Mouse (Mus musculus) heart, embryonic 14.5 days (tissue): ENCODE measurements around the gene Fam53b. TPM values are rescaled to one million over a fixed set of nuclear protein-coding genes. Genes with fewer than 3 reads are reported as not detected.

Experiments
- ATAC-seq: fragments of 200-750 bp; cut with Nextera tagmentation; 2 replicates; pipeline ENCODE4 v1.8.0; 2017; ENCODE audit warnings: low read depth, moderate TSS enrichment; ENCODE audit not compliant: insufficient number of reproducible peaks, insufficient read depth, low FRiP score
- H3K27ac ChIP-seq, 2 experiments: fragments of 200-500 bp in 1 of 2; fragments of 300-500 bp in 1 of 2; sonication (generic) in 1 of 2; replicated peaks in 1 of 2; 2 replicates each; pipeline ENCODE4 v1.5.1; 2012 to 2014; ENCODE audit warnings: low read depth in 2 of 2, low read length in 2 of 2, control low read depth in 1 of 2, mild to moderate bottlenecking in 1 of 2, mixed read lengths in 1 of 2; ENCODE audit not compliant: control insufficient read depth in 1 of 2, insufficient read depth in 1 of 2
- H3K27me3 ChIP-seq: fragments of 300-500 bp; sonication (generic); 2 replicates; pipeline ENCODE4 v1.6.1; 2014; ENCODE audit warnings: mild to moderate bottlenecking, low read length, control low read depth; ENCODE audit not compliant: control insufficient read depth, insufficient read depth
- H3K36me3 ChIP-seq: fragments of 300-500 bp; sonication (generic); 2 replicates; pipeline ENCODE4 v1.6.1; 2014; ENCODE audit warnings: mild to moderate bottlenecking, control low read depth, low read length, mixed read lengths; ENCODE audit not compliant: control insufficient read depth, insufficient read depth
- H3K4me1 ChIP-seq, 2 experiments: fragments of 200-500 bp in 1 of 2; fragments of 300-500 bp in 1 of 2; sonication (generic) in 1 of 2; 2 replicates each; pipeline ENCODE4 v1.6.1; 2012 to 2014; ENCODE audit warnings: low read length in 2 of 2, control low read depth in 1 of 2, mixed read lengths in 1 of 2; ENCODE audit not compliant: control insufficient read depth in 2 of 2, insufficient read depth in 2 of 2
- H3K4me2 ChIP-seq: fragments of 300-500 bp; sonication (generic); 2 replicates; pipeline ENCODE4 v1.6.1; 2014; ENCODE audit warnings: mild to moderate bottlenecking, low read length
- H3K4me3 ChIP-seq, 2 experiments: fragments of 200-500 bp in 1 of 2; fragments of 300-500 bp in 1 of 2; sonication (generic) in 1 of 2; 2 replicates each; pipeline ENCODE4 v1.5.1; 2012 to 2014; ENCODE audit warnings: low read length in 2 of 2, mild to moderate bottlenecking in 2 of 2, control low read depth in 1 of 2, low read depth in 1 of 2, moderate library complexity in 1 of 2; ENCODE audit not compliant: control insufficient read depth in 1 of 2, insufficient read depth in 1 of 2
- H3K9ac ChIP-seq: fragments of 300-500 bp; sonication (generic); 2 replicates; pipeline ENCODE4 v1.6.1; 2014; ENCODE audit warnings: mild to moderate bottlenecking, low read length
- H3K9me3 ChIP-seq: fragments of 300-500 bp; sonication (generic); 2 replicates; pipeline ENCODE4 v1.6.1; 2016; ENCODE audit warnings: low read length, control low read depth; ENCODE audit not compliant: control insufficient read depth
- WGBS: fragments of 180-500 bp; shearing (Covaris S2); extraction: QIAGEN DNeasy Blood & Tissue Kit; methylation state at CpG from one replicate; pipeline ENCODE4 v1.1.7; 2014; 5-methylcytosine and 5-hydroxymethylcytosine counted together
- polyA plus RNA-seq: library from polyadenylated mRNA; unstranded; fragments of >200 nt; fragmentation: Nextera tagmentation; extraction: Ambion mirVana; gene quantifications from 2 replicates; pipeline ENCODE4 v1.2.1, GENCODE M21; 2014

The Fam53b gene
- polyA plus RNA-seq, 1 experiment from 2014 or later, result 15.4 TPM

- no peaks in the 10 kb centered on the region for H3K9me3 ChIP-seq
- H3K27ac ChIP-seq, result no peak overlapping the region
- H3K27me3 ChIP-seq, result no peaks in the 10 kb centered on the region
- peaks cover 36 to 64% of the 10 kb centered on the region in 2 experiments for H3K4me1 ChIP-seq
- no peak overlapping the region for H3K4me3 ChIP-seq
- H3K4me2 ChIP-seq, result no peak overlapping the region
- peaks cover 24% of the 10 kb centered on the region for H3K36me3 ChIP-seq
- no peak for ATAC-seq
- WGBS, result 51% methylated on average over 13 of the region's 13 CpGs
- peak overlapping the region; percentile 34; the same call in 1 of the 2 replicates for H3K9ac ChIP-seq
These were observed 35.1 kb downstream of the Fam53b start for GRCm38 (mm10) chr7:132778630-132779029.

- H3K9me3 ChIP-seq, result no peaks in the 10 kb centered on the region
- no peak for ATAC-seq
- no peak overlapping the region for H3K4me3 ChIP-seq
- H3K9ac ChIP-seq, result no peak overlapping the region
- H3K4me1 ChIP-seq, result peaks cover 36 to 63% of the 10 kb centered on the region in 2 experiments
- no peak overlapping the region for H3K27ac ChIP-seq
- WGBS, result 81% methylated on average over 1 of the region's 1 CpGs
- no peak overlapping the region for H3K4me2 ChIP-seq
- H3K36me3 ChIP-seq, result peaks cover 24% of the 10 kb centered on the region
- H3K27me3 ChIP-seq, result no peaks in the 10 kb centered on the region
These were observed 35.8 kb downstream of the Fam53b start for GRCm38 (mm10) chr7:132777728-132778453.

- no peak overlapping the region for H3K4me3 ChIP-seq
- H3K4me2 ChIP-seq, result no peak overlapping the region
- H3K9ac ChIP-seq, result no peak overlapping the region
- H3K9me3 ChIP-seq, result no peaks in the 10 kb centered on the region
- H3K36me3 ChIP-seq, result peaks cover 24% of the 10 kb centered on the region
- WGBS, result 88% methylated on average over 7 of the region's 7 CpGs
- H3K27ac ChIP-seq, result no peak overlapping the region
- ATAC-seq, result no peak
- no peaks in the 10 kb centered on the region for H3K27me3 ChIP-seq
- peaks cover 35 to 63% of the 10 kb centered on the region in 2 experiments for H3K4me1 ChIP-seq
These were observed 36.6 kb downstream of the Fam53b start for GRCm38 (mm10) chr7:132777117-132777516.

GRCm38 (mm10) chr7:132776338-132777111 is 37.2 kb downstream of the Fam53b start:
- H3K4me1 ChIP-seq, result peaks cover 29 to 57% of the 10 kb centered on the region in 2 experiments
- H3K27me3 ChIP-seq, result no peaks in the 10 kb centered on the region
- no peak overlapping the region for H3K4me3 ChIP-seq
- H3K9ac ChIP-seq, result no peak overlapping the region
- H3K4me2 ChIP-seq, result no peak overlapping the region
- 79% methylated on average over 7 of the region's 7 CpGs for WGBS
- H3K36me3 ChIP-seq, result peaks cover 27% of the 10 kb centered on the region
- H3K9me3 ChIP-seq, result no peaks in the 10 kb centered on the region
- ATAC-seq, result no peak
- no peak overlapping the region for H3K27ac ChIP-seq

- H3K4me1 ChIP-seq, result peaks cover 24 to 51% of the 10 kb centered on the region in 2 experiments
- H3K9ac ChIP-seq, result no peak overlapping the region
- no peak overlapping the region for H3K4me3 ChIP-seq
- 91% methylated on average over 10 of the region's 10 CpGs for WGBS
- no peaks in the 10 kb centered on the region for H3K9me3 ChIP-seq
- no peak for ATAC-seq
- H3K27ac ChIP-seq, result 0 out of 4 replicates have a peak overlapping the region, but pooled peaks of 1 of the 2 experiments have one; percentile 24
- H3K4me2 ChIP-seq, result no peak overlapping the region
- peaks cover 28% of the 10 kb centered on the region for H3K36me3 ChIP-seq
- H3K27me3 ChIP-seq, result no peaks in the 10 kb centered on the region
These were observed 37.8 kb downstream of the Fam53b start for GRCm38 (mm10) chr7:132775922-132776321.

- Histone ChIP-seq H3K27me3 (no peaks in the 10 kb centered on the region), H3K27ac (peak overlapping the region in 1 of 2 experiments; percentile 24; a peak in 1 of 4 replicates), H3K4me1 (peaks cover 20 to 45% of the 10 kb centered on the region in 2 experiments), H3K9ac (no peak overlapping the region), H3K9me3 (no peaks in the 10 kb centered on the region), H3K36me3 (peaks cover 33% of the 10 kb centered on the region), H3K4me3 (no peak overlapping the region), H3K4me2 (no peak overlapping the region)
- no peak for ATAC-seq
- 64% methylated on average over 5 of the region's 5 CpGs for WGBS
These were observed 38.4 kb downstream of the Fam53b start for GRCm38 (mm10) chr7:132775333-132775732.

- 84% methylated on average over 7 of the region's 7 CpGs for WGBS
- no peaks in the 10 kb centered on the region for H3K27me3 ChIP-seq
- H3K4me2 ChIP-seq, result no peak overlapping the region
- no peaks in the 10 kb centered on the region for H3K9me3 ChIP-seq
- H3K36me3 ChIP-seq, result peaks cover 41% of the 10 kb centered on the region
- no peak for ATAC-seq
- H3K4me3 ChIP-seq, result no peak overlapping the region
- no peak overlapping the region for H3K27ac ChIP-seq
- H3K4me1 ChIP-seq, result peaks cover 7 to 23% of the 10 kb centered on the region in 2 experiments
- H3K9ac ChIP-seq, result no peak overlapping the region
These were observed 40.5 kb downstream of the Fam53b start for GRCm38 (mm10) chr7:132773011-132773705.
